Mouse (Mus musculus) hematopoietic stem cell, adult 5-6 weeks (primary cell): ENCODE measurements around the gene Gm7534. TPM values are rescaled to one million over a fixed set of nuclear protein-coding genes. Genes with fewer than 3 reads are reported as not detected.
"Not testable (repeated sequence)": the region's sequence is repeated elsewhere in the genome, so short reads cannot be mapped to it uniquely, and the experiment has no call there.

Experiments
- ATAC-seq, 2 experiments: fragments of 125-278 bp in 1 of 2; replicated peaks in 1 of 2; 2 replicates each; pipeline ENCODE4 v1.8.0; 2016 to 2017; ENCODE audit warnings: inconsistent platforms in 2 of 2, mild to moderate bottlenecking in 2 of 2, moderate number of reproducible peaks in 2 of 2, low read depth in 1 of 2, moderate TSS enrichment in 1 of 2; ENCODE audit not compliant: low FRiP score in 2 of 2, poor library complexity in 2 of 2, severe bottlenecking in 2 of 2, insufficient read depth in 1 of 2, low TSS enrichment in 1 of 2
- total RNA-seq: library from RNA; stranded (forward); fragments of 172-1452, 232-1000 nt; gene quantifications from 2 replicates; pipeline ENCODE4 v1.2.3, GENCODE M21; 2017

Gene Gm7534
- total RNA-seq, 1 experiment from 2014 or later = not detected

DNA sequence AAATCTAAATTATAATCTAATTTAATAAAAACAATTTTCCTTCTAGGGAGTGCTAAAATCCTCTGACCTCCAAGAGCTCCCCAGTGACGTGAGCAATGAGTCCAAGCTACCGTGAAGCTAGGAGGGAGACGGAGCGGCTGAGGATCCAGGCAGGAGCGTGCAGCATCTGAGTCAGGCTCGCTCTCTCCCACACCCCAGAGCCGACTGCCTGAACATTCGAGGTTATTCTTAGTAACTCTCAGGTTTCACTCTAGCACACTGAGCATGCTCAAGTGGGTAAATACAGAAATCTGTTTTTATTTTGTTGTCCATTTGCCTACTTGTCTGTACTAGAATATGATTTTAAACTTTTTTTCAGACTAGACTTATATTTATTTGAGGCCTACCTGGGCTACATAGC lies 46.1 kb downstream of the Gm7534 start:
- no peak for ATAC-seq

DNA sequence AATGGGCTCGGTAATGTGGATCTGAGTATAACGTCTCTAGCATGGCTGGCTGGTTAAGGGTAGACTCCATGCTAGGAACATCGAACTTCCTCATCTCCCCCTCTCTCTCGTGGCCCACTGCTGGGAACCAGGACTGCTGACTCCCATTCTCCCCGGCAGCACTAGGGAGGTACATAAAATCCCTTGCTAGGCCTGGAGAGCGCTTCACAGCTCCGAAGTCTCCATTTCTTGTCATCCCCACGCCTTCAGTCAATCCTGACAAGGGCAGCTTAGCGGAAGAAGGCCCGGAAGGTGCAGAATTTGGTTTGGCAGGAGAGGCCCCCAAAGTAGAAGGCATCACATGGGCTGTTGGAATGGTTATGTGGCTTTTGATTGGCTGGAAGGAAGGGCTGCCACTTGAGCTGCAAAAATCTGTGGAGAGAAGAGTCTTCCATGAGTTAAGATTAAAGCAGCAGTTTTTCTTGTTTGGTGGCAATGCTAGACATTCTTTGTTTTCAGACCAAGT lies 46.8 kb downstream of the Gm7534 start:
- no peak for ATAC-seq

DNA sequence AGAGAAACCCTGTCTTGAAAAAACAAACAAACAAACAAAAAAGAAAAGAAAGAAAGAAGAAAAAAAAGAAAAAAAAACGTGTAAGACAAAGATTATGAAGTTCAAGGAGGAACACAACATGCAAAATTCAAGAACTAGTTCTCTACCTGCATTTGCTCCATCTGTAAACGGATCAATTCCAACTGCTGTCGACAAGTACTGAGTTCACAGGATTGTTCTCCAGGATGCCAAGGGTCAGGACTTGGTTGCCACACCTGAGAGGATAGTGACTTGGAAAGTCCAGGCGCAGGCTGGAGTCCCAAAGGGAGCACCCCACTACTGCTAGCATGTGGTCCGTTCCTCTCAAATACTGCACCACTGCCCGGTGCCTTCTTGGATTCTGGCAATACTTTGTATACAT lies 47.3 kb downstream of the Gm7534 start:
- ATAC-seq = no peak

DNA sequence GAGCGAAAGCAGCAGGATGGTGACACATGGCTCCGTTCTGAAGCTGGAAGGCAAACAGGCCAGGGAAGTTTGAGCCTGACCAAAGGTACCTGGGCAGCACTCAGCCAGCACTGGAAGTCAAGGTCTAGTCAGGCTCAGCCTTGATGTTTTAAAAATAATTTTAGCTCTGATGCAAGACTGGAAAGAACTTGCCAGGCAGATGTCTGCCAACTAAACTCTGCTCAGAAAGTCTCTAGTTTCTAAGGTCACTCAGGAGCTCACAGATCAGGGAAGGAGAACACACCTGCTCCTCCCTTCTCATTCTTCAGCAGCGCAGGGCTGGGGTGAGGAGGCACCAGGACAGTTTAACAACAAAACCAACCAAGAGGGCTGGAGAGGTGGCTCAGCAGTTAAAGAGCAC lies 48.5 kb downstream of the Gm7534 start:
- no peak for ATAC-seq

DNA sequence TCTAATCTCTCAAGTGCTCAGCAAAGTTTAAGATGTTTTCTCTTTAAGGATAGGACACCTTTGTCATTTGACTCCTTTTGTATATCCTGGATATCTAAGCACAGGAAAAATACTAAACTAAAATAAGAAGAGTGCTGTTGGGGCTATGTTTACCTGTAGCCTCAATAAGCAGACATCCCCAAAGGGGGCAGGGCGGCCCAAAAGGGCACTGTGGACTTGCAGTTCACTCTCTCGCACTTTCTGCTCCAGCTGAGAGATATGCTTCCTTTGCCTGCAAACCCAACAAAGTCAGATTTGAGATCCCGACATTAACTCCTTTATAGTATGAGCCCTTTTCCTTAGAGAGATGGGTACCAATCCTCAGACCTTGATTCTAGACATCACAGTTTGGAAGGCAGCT lies 49.1 kb downstream of the Gm7534 start:
- no peak for ATAC-seq

DNA sequence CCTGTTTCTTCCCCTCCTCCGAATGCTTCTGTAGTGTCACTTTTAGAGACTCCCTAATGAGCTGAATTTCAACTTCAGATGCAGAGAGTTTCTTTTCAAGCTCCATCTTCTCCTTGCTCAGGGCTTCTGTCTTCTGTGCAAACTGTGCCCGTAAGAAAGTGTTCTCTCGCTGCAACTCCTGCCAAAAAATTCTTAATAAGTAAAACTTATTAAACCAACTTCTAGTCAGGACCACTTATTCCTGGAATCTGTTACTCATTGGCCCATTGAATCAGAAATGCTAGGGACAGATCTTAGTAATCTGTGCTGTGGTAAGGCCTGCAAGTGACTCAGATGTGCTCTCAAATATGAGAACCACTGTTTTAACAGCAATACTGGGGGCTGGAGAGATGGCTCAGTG lies 50.7 kb downstream of the Gm7534 start:
- ATAC-seq = no peak

DNA sequence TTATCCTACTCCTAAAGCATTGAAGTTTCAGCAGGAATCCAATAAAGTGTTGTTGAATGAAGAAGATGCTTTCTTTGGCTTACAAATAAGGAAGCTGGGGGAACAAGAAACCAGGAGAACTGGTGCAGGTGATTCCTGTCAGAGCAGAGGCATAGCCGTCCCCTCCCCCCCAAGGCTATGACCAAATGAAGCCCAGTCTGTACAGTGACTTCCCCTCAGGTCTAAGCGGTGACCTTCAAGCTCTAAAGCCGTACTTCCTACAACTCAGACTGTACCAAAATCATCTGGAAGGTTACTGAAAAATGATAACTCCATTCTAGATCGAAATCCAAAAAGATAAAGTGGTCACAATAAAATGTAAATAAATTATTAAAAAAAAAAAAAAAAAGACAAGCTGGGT lies 53.4 kb downstream of the Gm7534 start:
- no peak for ATAC-seq

DNA sequence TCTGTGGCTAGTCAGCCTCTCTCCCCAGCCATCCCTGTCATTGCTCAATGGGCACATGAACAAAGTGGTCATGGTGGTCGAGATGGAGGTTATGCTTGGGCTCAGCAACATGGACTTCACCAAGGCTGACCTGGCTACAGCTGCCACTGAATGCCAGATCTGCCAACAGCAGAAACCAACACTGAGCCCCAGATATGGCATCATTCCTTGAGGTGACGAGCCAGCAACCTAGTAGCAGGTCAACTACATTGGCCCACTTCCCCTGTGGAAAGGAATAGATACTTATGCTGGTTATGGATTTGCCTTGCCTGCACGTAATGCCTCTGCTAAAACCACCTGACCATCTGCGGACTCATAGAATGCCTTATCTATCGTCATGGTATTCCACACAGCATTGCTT lies 58.5 kb downstream of the Gm7534 start:
- ATAC-seq = not testable (repeated sequence)

Other genes with a start within 250 kb of the Gm7534 start
- 631 and 724 TPM in 2 replicates for gene Hmgn2, start 234.4 kb downstream of the Gm7534 start, total RNA-seq
- gene Dhdds, start 202.1 kb downstream of the Gm7534 start, total RNA-seq = 19.2 and 25.5 TPM in 2 replicates
- gene Lin28a, start 184.2 kb downstream of the Gm7534 start, total RNA-seq = 4.2 and 4.8 TPM in 2 replicates
- 1.4 TPM in 1 of 2 replicates, not detected in the other for gene Zfp683, start 149.2 kb downstream of the Gm7534 start, total RNA-seq
- gene Crybg2, start 142.2 kb downstream of the Gm7534 start, total RNA-seq = 0.79 and 2.4 TPM in 2 replicates
- gene Cd52, start 107.9 kb downstream of the Gm7534 start, total RNA-seq = 342 and 372 TPM in 2 replicates
- 4.2 and 6.3 TPM in 2 replicates for gene Ubxn11, start 100.4 kb downstream of the Gm7534 start, total RNA-seq
- gene Sh3bgrl3, start 74.2 kb downstream of the Gm7534 start, total RNA-seq = 118 and 287 TPM in 2 replicates
- 42.6 and 46.0 TPM in 2 replicates for gene Cep85, start 15.9 kb downstream of the Gm7534 start, total RNA-seq
- not detected in 2 replicates for gene Catsper4, start 24.4 kb upstream of the Gm7534 start, total RNA-seq
- gene Cnksr1, start 35.4 kb upstream of the Gm7534 start, total RNA-seq = not detected in 2 replicates
- gene E130218I03Rik, start 40.7 kb upstream of the Gm7534 start, total RNA-seq = not detected in 2 replicates
- gene Zfp593, start 42.6 kb upstream of the Gm7534 start, total RNA-seq = 10.7 and 14.4 TPM in 2 replicates
- not detected in 2 replicates for gene Gm30191, start 43.9 kb upstream of the Gm7534 start, total RNA-seq
- 1.1 and 2.1 TPM in 2 replicates for gene Grrp1, start 51.1 kb upstream of the Gm7534 start, total RNA-seq
- 32.7 and 36.2 TPM in 2 replicates for gene Pdik1l, start 84.9 kb upstream of the Gm7534 start, total RNA-seq
- not detected in 2 replicates for gene Trim63, start 112.1 kb upstream of the Gm7534 start, total RNA-seq
- not detected in 2 replicates for gene Slc30a2, start 140.2 kb upstream of the Gm7534 start, total RNA-seq
- gene Extl1, start 180.8 kb upstream of the Gm7534 start, total RNA-seq = 0.20 and 0.50 TPM in 2 replicates
- gene Pafah2, start 193.3 kb upstream of the Gm7534 start, total RNA-seq = 15.7 and 25.3 TPM in 2 replicates